ENCODE assay signal across 11 mouse cellular contexts in the genomic region with DNA sequence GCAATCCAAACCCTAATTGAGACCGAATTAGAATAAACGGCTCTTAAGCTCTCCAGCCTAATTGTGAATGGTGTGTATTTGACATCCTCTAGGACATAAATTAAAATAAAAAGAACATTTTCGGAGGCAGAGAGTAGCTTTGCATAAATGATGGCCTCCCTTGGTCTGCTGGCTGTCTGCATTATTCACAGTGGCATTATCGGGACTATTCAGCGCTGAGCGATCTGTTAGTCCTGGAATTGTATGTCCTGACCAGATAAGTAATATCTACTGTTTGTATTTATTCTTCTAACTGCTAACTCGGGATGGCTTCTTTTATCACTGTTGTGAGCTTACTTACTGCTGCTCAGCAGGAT.
A peak's percentile ranks its signal among the peaks of the same experiment; 100 is the strongest.
DNase-seq lines count a peak whose midpoint lies in the region; ATAC-seq and TF ChIP-seq lines count a peak whose summit lies in the region.
"Had no signal": no experiment of that assay in that cellular context is flagged by ENCODE, and none has a peak within 500 bp of the region (broad histone marks: within the 10 kb centered on the region; RNA-seq: fewer than 3 reads in every experiment).

No protein-coding gene starts in this region.

- TF ChIP-seq POLR2A in kidney, adult 2 months (IDR thresholded peaks at IDR 0.05; ENCODE audit: low read depth, low read length) = no peak

- intact Hi-C loops in left cerebral cortex, postnatal 4 days (cut with DNase I) = no loop called here

- TF ChIP-seq CTCF in kidney, adult 2 months (conservative IDR thresholded peaks at IDR 0.05; ENCODE audit: insufficient read depth, insufficient read length, low read depth, low read length) = no peak

- ATAC-seq in kidney, embryonic 14.5 days (ENCODE audit: low FRiP score, low TSS enrichment) = no peak
- ATAC-seq in embryonic facial prominence, embryonic 12.5 days (ENCODE audit: insufficient number of reproducible peaks, insufficient read depth, low FRiP score, low TSS enrichment) = no peak
- peak; percentile 59 for ATAC-seq in forebrain, embryonic 15.5 days (replicated peaks)
- no peak for ATAC-seq in inflammation-experienced regulatory T-cells, adult 6 months

- no peak overlapping the region for H3K9ac ChIP-seq in kidney, embryonic 14.5 days (ENCODE audit: low read depth, low read length)
- H3K9ac ChIP-seq in embryonic facial prominence, embryonic 12.5 days = no peak overlapping the region
- peak overlapping the region; percentile 9 for H3K9ac ChIP-seq in forebrain, embryonic 15.5 days (replicated peaks)

- 15% methylated on average over 7 of the region's 7 CpGs for WGBS in kidney, embryonic 14.5 days
- 18% methylated on average over 7 of the region's 7 CpGs for WGBS in kidney, adult 2 months
- 14% methylated on average over 7 of the region's 7 CpGs for WGBS in embryonic facial prominence, embryonic 12.5 days
- 2% methylated on average over 7 of the region's 7 CpGs for WGBS in forebrain, embryonic 15.5 days
- 9% methylated on average over 7 of the region's 7 CpGs for WGBS in midbrain, embryonic 10.5 days

- H3K27me3 ChIP-seq in kidney, embryonic 14.5 days (ENCODE audit: control insufficient read depth, insufficient read depth, low read length) = peaks cover 4% of the 10 kb centered on the region; the same call in 1 of the 2 replicates
- H3K27me3 ChIP-seq in kidney, adult 2 months (replicated peaks; ENCODE audit: control insufficient read depth, insufficient read depth, low read length) = no peaks in the 10 kb centered on the region
- H3K27me3 ChIP-seq in embryonic facial prominence, embryonic 12.5 days = peaks cover 10% of the 10 kb centered on the region; the same call in 1 of the 2 replicates
- no peaks in the 10 kb centered on the region for H3K27me3 ChIP-seq in forebrain, embryonic 15.5 days
- peaks cover 93% of the 10 kb centered on the region for H3K27me3 ChIP-seq in midbrain, embryonic 10.5 days (ENCODE audit: low read depth, poor library complexity, severe bottlenecking)

- no peaks in the 10 kb centered on the region for H3K9me3 ChIP-seq in kidney, embryonic 14.5 days (ENCODE audit: control insufficient read depth, low read length)
- 0 out of 2 replicates have a peak, but pooled peaks cover under 1% of the 10 kb centered on the region for H3K9me3 ChIP-seq in embryonic facial prominence, embryonic 12.5 days
- no peaks in the 10 kb centered on the region for H3K9me3 ChIP-seq in forebrain, embryonic 15.5 days
- H3K9me3 ChIP-seq in midbrain, embryonic 10.5 days (replicated peaks) = no peaks in the 10 kb centered on the region

- no peak overlapping the region for H3K27ac ChIP-seq in kidney, embryonic 14.5 days (ENCODE audit: low read depth, low read length)
- no peak overlapping the region for H3K27ac ChIP-seq in kidney, adult 2 months (ENCODE audit: insufficient read depth, low read depth, low read length)
- H3K27ac ChIP-seq in embryonic facial prominence, embryonic 12.5 days = no peak overlapping the region
- peak overlapping the region; percentile 61 for H3K27ac ChIP-seq in forebrain, embryonic 15.5 days (replicated peaks)
- H3K27ac ChIP-seq in midbrain, embryonic 10.5 days (replicated peaks) = no peak overlapping the region; the same call in 1 of the 2 replicates

- H3K4me2 ChIP-seq in kidney, embryonic 14.5 days (replicated peaks; ENCODE audit: low read depth, low read length) = peak overlapping the region; percentile 29
- H3K4me2 ChIP-seq in embryonic facial prominence, embryonic 12.5 days (replicated peaks) = peak overlapping the region; percentile 33
- peak overlapping the region; percentile 43 for H3K4me2 ChIP-seq in forebrain, embryonic 15.5 days (replicated peaks)

- DNase-seq in kidney, adult 2 months = no peak
- no peak for DNase-seq in midbrain, embryonic 10.5 days (ENCODE audit: low spot score)
- DNase-seq in retina, postnatal 1 day = no peak
- DNase-seq in left cerebral cortex, postnatal 4 days = no peak
- DNase-seq: heart, adult 18-20 months; thymus, postnatal 25 days had no signal

- H3K4me1 ChIP-seq in kidney, embryonic 14.5 days (ENCODE audit: control insufficient read depth, insufficient read depth, low read length) = 0 out of 2 replicates have a peak, but pooled peaks cover 3% of the 10 kb centered on the region
- H3K4me1 ChIP-seq in kidney, adult 2 months (ENCODE audit: control insufficient read depth, insufficient read depth, low read length) = no peaks in the 10 kb centered on the region
- peaks cover 18% of the 10 kb centered on the region; the same call in 1 of the 2 replicates for H3K4me1 ChIP-seq in embryonic facial prominence, embryonic 12.5 days
- peaks cover 22% of the 10 kb centered on the region for H3K4me1 ChIP-seq in forebrain, embryonic 15.5 days
- peaks cover 33% of the 10 kb centered on the region for H3K4me1 ChIP-seq in midbrain, embryonic 10.5 days

- no peaks in the 10 kb centered on the region for H3K36me3 ChIP-seq in kidney, embryonic 14.5 days (ENCODE audit: control insufficient read depth, insufficient read depth, low read length)
- no peaks in the 10 kb centered on the region for H3K36me3 ChIP-seq in kidney, adult 2 months (ENCODE audit: control insufficient read depth, insufficient read depth, low read length)
- H3K36me3 ChIP-seq in embryonic facial prominence, embryonic 12.5 days = no peaks in the 10 kb centered on the region
- H3K36me3 ChIP-seq in forebrain, embryonic 15.5 days = no peaks in the 10 kb centered on the region
- H3K36me3 ChIP-seq in midbrain, embryonic 10.5 days = no peaks in the 10 kb centered on the region

- peak overlapping the region; percentile 18; the same call in 1 of the 2 replicates for H3K4me3 ChIP-seq in kidney, embryonic 14.5 days (ENCODE audit: low read length)
- H3K4me3 ChIP-seq in kidney, adult 2 months (ENCODE audit: insufficient read depth, low read depth, low read length) = no peak overlapping the region
- H3K4me3 ChIP-seq in embryonic facial prominence, embryonic 12.5 days = no peak overlapping the region
- H3K4me3 ChIP-seq in forebrain, embryonic 15.5 days = peak overlapping the region; percentile 24
- peak overlapping the region; percentile 43 for H3K4me3 ChIP-seq in midbrain, embryonic 10.5 days
- H3K4me3 ChIP-seq: myocyte had no signal

Comparison
In these comparisons a context has a peak if more than half of its experiments do, and no peak if none do; other contexts are left out.
1. H3K4me3 ChIP-seq: peak in kidney, embryonic 14.5 days (single experiment), forebrain, embryonic 15.5 days (single experiment) and midbrain, embryonic 10.5 days (single experiment); none in kidney, adult 2 months (single experiment) and embryonic facial prominence, embryonic 12.5 days (single experiment).
2. Peak in every context shown above with its lines, with median percentiles within 50 percentile points of each other: H3K4me2 ChIP-seq.